Mouse (Mus musculus) embryonic facial prominence, embryonic 14.5 days (tissue): ENCODE measurements around the gene Fam83d. TPM values are rescaled to one million over a fixed set of nuclear protein-coding genes. Genes with fewer than 3 reads are reported as not detected.
"Not testable (repeated sequence)": the region's sequence is repeated elsewhere in the genome, so short reads cannot be mapped to it uniquely, and the experiment has no call there.

Source experiments
- ATAC-seq: fragments of 200-750 bp; cut with Nextera tagmentation; 2 replicates; pipeline ENCODE4 v1.8.0; 2017; ENCODE audit warnings: low read depth, moderate number of reproducible peaks, moderate TSS enrichment
- DNase-seq: peaks from one replicate; pipeline ENCODE4 v3.0.0-alpha.2; 2015; ENCODE audit warnings: low spot score
- H3K27ac ChIP-seq: fragments of 300-500 bp; sonication (generic); replicated peaks from 2 replicates; pipeline ENCODE4 v1.5.1; 2014; ENCODE audit warnings: low read depth, mild to moderate bottlenecking, low read length, moderate library complexity
- H3K27me3 ChIP-seq: fragments of 300-500 bp; sonication (generic); replicated peaks from 2 replicates; pipeline ENCODE4 v1.6.1; 2014; ENCODE audit warnings: low read length; ENCODE audit not compliant: control insufficient read depth, insufficient read depth
- H3K36me3 ChIP-seq: fragments of 300-500 bp; sonication (generic); 2 replicates; pipeline ENCODE4 v1.6.1; 2014; ENCODE audit warnings: low read length, mixed read lengths; ENCODE audit not compliant: control insufficient read depth, insufficient read depth
- H3K4me1 ChIP-seq: fragments of 300-500 bp; sonication (generic); 2 replicates; pipeline ENCODE4 v1.6.1; 2014; ENCODE audit warnings: antibody characterized with exemption, low read length; ENCODE audit not compliant: control insufficient read depth, insufficient read depth
- H3K4me2 ChIP-seq: fragments of 300-500 bp; sonication (generic); 2 replicates; pipeline ENCODE4 v1.6.1; 2014; ENCODE audit warnings: low read depth, mild to moderate bottlenecking, low read length, moderate library complexity, mixed read lengths
- H3K4me3 ChIP-seq: fragments of 300-500 bp; sonication (generic); 2 replicates; pipeline ENCODE4 v1.5.1; 2014; ENCODE audit warnings: low read depth, mild to moderate bottlenecking, low read length
- H3K9ac ChIP-seq: fragments of 300-500 bp; sonication (generic); 2 replicates; pipeline ENCODE4 v1.6.1; 2014; ENCODE audit warnings: low read depth, mild to moderate bottlenecking, low read length, moderate library complexity, mixed read lengths
- H3K9me3 ChIP-seq: fragments of 300-500 bp; sonication (generic); 2 replicates; pipeline ENCODE4 v1.6.1; 2016; ENCODE audit warnings: low read length; ENCODE audit not compliant: control insufficient read depth
- WGBS: fragments of 180-500 bp; shearing (Covaris S2); extraction: QIAGEN DNeasy Blood & Tissue Kit; methylation state at CpG from one replicate; pipeline ENCODE4 v1.1.7; 2014; 5-methylcytosine and 5-hydroxymethylcytosine counted together
- polyA plus RNA-seq: library from polyadenylated mRNA; unstranded; fragments of >200 nt; fragmentation: Nextera tagmentation; extraction: Ambion mirVana; gene quantifications from 2 replicates; pipeline ENCODE4 v1.2.1, GENCODE M21; 2014

The Fam83d gene
- polyA plus RNA-seq, 1 experiment from 2014 or later = 30.7 TPM

DNA sequence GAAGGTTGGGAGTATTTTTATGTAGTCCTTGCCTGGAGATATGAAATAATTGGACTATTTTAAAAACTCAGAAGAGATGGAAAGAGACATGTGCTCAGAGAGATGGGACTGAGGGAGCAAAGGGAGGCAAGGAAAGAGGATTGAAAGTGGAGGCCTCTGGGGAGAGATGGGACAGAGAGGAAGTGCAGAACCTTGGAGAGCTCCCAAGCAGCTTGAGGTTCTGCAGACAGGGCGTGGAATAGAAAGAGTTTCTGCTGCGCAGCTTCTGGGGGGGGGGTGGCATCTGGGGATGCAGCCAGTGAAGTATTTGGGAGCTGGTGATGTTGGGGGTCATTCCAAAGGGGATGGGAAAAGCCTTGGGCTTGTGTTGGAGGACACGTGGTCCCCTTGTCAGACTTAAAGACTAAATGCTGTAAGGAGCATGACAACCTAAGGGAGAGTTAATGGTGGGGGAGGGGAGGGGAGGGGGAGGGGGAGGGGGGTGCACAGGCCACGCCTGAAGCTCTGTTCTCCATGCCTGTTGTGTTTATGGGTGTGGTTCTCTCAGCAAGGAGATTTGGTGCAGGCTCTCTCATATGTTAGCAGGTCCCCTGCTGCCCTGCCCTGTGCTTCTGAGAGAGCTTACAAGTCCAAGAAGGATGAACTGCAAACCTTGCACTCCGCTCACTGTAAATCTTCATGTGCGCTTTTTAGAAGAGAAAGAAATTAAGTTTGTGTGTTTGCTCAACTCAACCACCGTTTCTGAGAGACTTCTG is 39.7 kb upstream of the Fam83d start:
- ATAC-seq = no peak
- H3K9ac ChIP-seq = no peak overlapping the region
- H3K4me1 ChIP-seq = no peaks in the 10 kb centered on the region
- no peak overlapping the region for H3K27ac ChIP-seq
- H3K27me3 ChIP-seq = no peaks in the 10 kb centered on the region
- WGBS = 46% methylated on average over 6 of the region's 7 CpGs
- no peaks in the 10 kb centered on the region for H3K36me3 ChIP-seq
- H3K4me2 ChIP-seq = no peak overlapping the region
- no peak overlapping the region for H3K4me3 ChIP-seq
- no peaks in the 10 kb centered on the region for H3K9me3 ChIP-seq
- peak; percentile 68 for DNase-seq

DNA sequence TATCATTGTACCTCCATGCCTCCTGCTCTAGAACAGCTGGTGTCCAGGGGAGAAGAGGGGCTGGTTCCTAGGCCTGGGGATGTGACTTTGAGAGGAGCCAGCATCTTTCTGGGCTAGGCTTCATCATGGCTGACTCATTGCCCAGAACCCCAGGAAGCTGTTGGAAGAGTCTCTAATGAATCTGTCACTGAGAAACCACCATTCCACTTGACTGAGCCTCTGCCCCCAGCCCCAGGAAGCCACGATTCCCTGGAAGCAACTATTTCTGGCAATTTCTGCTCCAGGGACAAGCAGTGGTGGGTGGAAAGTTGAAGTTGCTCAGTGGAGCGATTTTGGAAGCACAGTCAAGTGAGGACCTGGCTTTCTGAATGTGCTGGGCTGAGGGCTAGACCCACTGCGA is 37.0 kb upstream of the Fam83d start:
- H3K4me2 ChIP-seq = no peak overlapping the region
- no peak overlapping the region for H3K4me3 ChIP-seq
- no peaks in the 10 kb centered on the region for H3K36me3 ChIP-seq
- DNase-seq (no peak), ATAC-seq (no peak)
- no peaks in the 10 kb centered on the region for H3K27me3 ChIP-seq
- WGBS = 60% methylated on average over 3 of the region's 3 CpGs
- no peak overlapping the region for H3K27ac ChIP-seq
- no peak overlapping the region for H3K9ac ChIP-seq
- H3K9me3 ChIP-seq = no peaks in the 10 kb centered on the region
- H3K4me1 ChIP-seq = no peaks in the 10 kb centered on the region

DNA sequence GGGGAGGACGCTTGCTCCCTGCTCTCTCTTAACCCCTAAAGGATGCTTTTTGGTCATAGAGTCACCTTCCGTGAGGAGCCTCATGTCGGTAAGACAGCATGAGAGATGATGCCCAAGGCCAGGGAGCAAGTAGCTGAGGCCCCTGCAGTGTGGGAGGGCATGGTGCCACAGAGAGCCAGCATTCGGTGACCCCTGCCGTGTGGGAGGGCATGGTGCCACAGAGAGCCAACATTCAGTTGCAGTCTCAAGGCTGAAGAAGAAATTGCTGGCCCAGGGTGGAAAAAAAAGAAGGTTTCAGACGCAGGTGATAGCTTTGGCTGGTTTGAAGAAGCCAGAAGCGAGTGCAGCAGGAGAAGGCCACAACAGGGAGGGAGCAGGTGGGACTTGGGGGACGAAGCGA is 35.4 kb upstream of the Fam83d start:
- Histone ChIP-seq H3K27ac (no peak overlapping the region), H3K9me3 (no peaks in the 10 kb centered on the region), H3K4me3 (no peak overlapping the region), H3K9ac (no peak overlapping the region), H3K4me2 (no peak overlapping the region), H3K36me3 (no peaks in the 10 kb centered on the region), H3K27me3 (no peaks in the 10 kb centered on the region), H3K4me1 (no peaks in the 10 kb centered on the region)
- ATAC-seq = no peak
- no peak for DNase-seq
- WGBS = 80% methylated on average over 9 of the region's 9 CpGs

DNA sequence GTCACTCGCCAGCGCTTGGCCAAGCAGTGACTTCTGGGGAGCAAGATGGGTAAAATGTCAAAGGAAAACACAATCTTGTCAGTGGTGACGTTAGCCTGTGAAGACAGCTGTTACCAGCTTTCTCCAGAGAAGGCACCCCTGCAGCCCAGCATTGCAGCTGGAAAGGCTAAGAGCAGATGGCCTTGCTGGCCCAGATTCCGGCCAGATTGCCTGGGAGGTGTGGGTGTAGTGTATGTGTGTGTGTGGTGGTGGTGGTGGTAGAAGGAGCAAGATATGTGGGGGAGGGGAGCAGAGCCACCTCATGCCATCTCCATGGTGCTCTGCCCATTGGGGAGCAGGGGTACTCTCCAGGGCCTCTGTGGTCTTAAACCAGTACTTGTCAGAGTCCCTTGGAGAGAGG is 34.8 kb upstream of the Fam83d start:
- Histone ChIP-seq H3K36me3 (no peaks in the 10 kb centered on the region), H3K4me3 (no peak overlapping the region), H3K9me3 (no peaks in the 10 kb centered on the region), H3K27ac (no peak overlapping the region), H3K4me2 (no peak overlapping the region), H3K4me1 (no peaks in the 10 kb centered on the region), H3K9ac (no peak overlapping the region), H3K27me3 (no peaks in the 10 kb centered on the region)
- no peak for ATAC-seq
- 68% methylated on average over 4 of the region's 4 CpGs for WGBS
- DNase-seq = no peak

DNA sequence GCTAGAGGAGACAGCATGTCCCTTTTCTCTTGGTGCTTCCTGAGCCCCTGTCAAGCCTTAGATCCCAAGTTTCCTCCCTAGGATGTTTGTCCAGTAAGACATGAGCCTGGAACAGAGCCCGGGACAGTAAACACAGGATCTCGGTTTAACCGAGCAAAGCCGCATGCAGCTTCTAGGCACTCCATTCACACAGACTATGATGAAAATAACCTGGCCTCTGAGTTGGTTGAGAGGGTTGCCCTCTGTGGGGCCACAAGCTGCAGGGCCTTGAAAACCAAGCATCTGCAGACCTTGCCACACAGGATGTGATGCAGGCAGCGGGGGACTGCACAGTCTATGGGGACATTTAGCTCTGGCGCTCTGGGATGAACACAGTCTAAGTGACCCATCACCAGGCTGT is 34.0 kb upstream of the Fam83d start:
- no peak for DNase-seq
- no peaks in the 10 kb centered on the region for H3K36me3 ChIP-seq
- H3K27ac ChIP-seq = no peak overlapping the region
- H3K4me2 ChIP-seq = no peak overlapping the region
- no peaks in the 10 kb centered on the region for H3K9me3 ChIP-seq
- no peaks in the 10 kb centered on the region for H3K4me1 ChIP-seq
- H3K4me3 ChIP-seq = no peak overlapping the region
- no peaks in the 10 kb centered on the region for H3K27me3 ChIP-seq
- WGBS = 81% methylated on average over 6 of the region's 6 CpGs
- no peak for ATAC-seq
- H3K9ac ChIP-seq = no peak overlapping the region

DNA sequence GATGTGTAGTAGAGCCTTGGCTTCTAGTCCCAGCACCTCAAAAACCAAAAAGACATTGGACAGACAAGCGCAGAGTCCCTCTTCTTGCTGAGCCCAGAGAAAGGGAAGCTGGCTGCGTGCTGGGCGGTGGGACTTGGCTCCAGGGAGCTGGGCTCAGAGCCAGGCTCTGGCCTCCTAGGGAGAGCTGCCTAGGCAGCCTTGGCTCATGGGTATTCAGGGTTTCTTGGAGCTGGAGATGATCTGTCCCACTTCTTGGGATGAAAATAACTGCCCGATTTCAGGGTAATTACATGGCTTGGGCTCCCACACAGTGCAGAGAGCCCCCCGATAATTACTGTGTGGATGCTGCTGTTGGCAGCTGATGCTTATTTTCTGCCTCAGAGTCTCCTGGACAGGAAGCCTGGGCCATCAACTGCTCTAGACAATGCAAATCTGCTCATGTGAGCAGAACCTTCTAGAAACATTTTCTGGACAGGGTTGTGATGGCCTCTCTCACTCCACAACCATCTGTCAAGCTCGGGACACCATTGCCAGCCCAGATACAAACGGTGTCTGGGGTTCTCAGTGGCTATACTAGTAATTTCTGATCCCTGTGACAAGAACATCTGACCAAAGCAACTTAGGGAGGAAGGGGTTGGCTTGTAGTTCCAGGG is 33.3 kb upstream of the Fam83d start:
- H3K4me2 ChIP-seq = no peak overlapping the region
- no peaks in the 10 kb centered on the region for H3K36me3 ChIP-seq
- no peaks in the 10 kb centered on the region for H3K27me3 ChIP-seq
- H3K9ac ChIP-seq = no peak overlapping the region
- H3K4me1 ChIP-seq = no peaks in the 10 kb centered on the region
- ATAC-seq = no peak
- no peaks in the 10 kb centered on the region for H3K9me3 ChIP-seq
- WGBS = 79% methylated on average over 7 of the region's 7 CpGs
- H3K27ac ChIP-seq = no peak overlapping the region
- DNase-seq = peak; percentile 52
- H3K4me3 ChIP-seq = no peak overlapping the region

DNA sequence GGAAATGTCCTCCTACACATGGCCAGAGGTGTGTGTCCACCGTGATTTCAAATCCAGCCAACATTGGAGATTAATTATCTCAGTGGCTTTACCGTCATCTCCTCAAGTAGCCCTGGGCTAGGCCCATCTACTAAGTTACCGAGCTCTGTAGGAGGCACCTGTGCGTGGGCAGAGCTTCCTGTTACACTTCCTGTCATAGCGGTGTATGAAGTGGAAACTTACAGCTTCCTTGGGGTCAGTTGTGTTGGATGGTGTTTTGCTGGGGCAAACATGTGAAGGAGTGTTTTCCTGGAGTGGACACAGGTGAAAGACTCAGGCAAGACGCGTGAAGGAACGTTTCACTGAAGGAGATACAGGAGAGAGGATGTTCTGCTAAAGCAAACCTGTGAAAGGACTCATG is 32.6 kb upstream of the Fam83d start:
- Histone ChIP-seq H3K9ac (no peak overlapping the region), H3K4me1 (no peaks in the 10 kb centered on the region), H3K9me3 (no peaks in the 10 kb centered on the region), H3K27ac (no peak overlapping the region), H3K27me3 (no peaks in the 10 kb centered on the region), H3K36me3 (no peaks in the 10 kb centered on the region), H3K4me3 (no peak overlapping the region), H3K4me2 (no peak overlapping the region)
- ATAC-seq (no peak), DNase-seq (no peak)
- 81% methylated on average over 8 of the region's 8 CpGs for WGBS

DNA sequence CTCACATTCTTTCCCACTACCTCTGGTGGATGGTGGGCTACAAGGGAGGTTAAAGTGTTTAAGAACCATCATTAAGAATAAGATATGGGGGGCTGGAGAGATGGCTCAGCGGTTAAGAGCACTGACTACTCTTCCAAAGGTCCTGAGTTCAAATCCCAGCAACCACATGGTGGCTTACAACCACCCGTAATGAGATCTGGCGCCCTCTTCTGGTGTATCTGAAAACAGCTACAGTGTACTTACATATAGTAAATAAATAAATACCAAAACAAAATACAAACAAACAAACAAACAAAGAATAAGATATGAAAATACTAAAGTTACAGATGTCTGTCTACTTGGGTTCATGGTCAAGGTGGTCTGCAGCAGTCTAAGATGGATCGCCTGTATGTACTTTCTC is 31.6 kb upstream of the Fam83d start:
- DNase-seq, H3K27me3 ChIP-seq, ATAC-seq, H3K36me3 ChIP-seq, H3K9ac ChIP-seq, H3K4me2 ChIP-seq, H3K27ac ChIP-seq, H3K4me3 ChIP-seq, H3K9me3 ChIP-seq, H3K4me1 ChIP-seq: not testable (repeated sequence)
- WGBS = 79% methylated on average over 4 of the region's 4 CpGs

DNA sequence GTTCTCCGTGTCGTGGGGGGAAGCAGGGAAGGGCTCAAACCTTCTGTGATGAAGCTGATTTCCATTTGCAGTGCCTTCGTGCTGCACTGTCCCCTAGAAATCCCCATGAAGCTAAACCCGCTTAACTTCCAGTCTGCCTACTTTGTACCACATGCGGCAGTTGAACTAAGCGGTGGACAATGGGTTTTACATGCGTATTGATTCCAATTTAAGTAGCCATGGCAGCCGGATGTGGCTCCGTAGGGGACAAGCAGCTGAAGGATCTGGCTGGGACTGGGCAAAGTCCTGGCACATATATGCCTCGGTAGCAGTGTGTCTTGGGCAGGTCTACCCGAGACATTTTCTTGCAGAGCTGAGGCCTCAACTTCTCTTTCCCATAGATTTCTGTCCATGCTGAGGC is 29.3 kb upstream of the Fam83d start:
- WGBS = 83% methylated on average over 11 of the region's 11 CpGs
- H3K27me3 ChIP-seq = no peaks in the 10 kb centered on the region
- no peaks in the 10 kb centered on the region for H3K9me3 ChIP-seq
- no peak for DNase-seq
- H3K27ac ChIP-seq = no peak overlapping the region
- H3K36me3 ChIP-seq = no peaks in the 10 kb centered on the region
- H3K9ac ChIP-seq = no peak overlapping the region
- H3K4me3 ChIP-seq = no peak overlapping the region
- H3K4me1 ChIP-seq = no peaks in the 10 kb centered on the region
- ATAC-seq = no peak
- H3K4me2 ChIP-seq = no peak overlapping the region
